Mouse (Mus musculus): Measurements from ENCODE around the gene Cideb.

Cideb gene

GRCm38 (mm10) chr14:55721700-55722437 is 36.4 kb downstream of the Cideb start, which contains the start of gene Rabggta:
Rabggta (minus strand) TSS chr14:55722263.
- peak; percentile 87 to 92 for DNase-seq

GRCm38 (mm10) chr14:55721076-55721475 is 37.2 kb downstream of the Cideb start:
- no peak for DNase-seq

- DNase-seq = no peak
These were observed 37.6 kb downstream of the Cideb start for GRCm38 (mm10) chr14:55720666-55721065.

- DNase-seq = no peak
These were observed 38.5 kb downstream of the Cideb start for GRCm38 (mm10) chr14:55719737-55720136.

- DNase-seq = no peak
These were observed 41.4 kb downstream of the Cideb start for GRCm38 (mm10) chr14:55716884-55717283.

GRCm38 (mm10) chr14:55716271-55716670 is 42.0 kb downstream of the Cideb start:
- DNase-seq = no peak

- no peak for DNase-seq
These were observed 43.4 kb downstream of the Cideb start for GRCm38 (mm10) chr14:55714893-55715292.

- no peak for DNase-seq
These were observed 44.5 kb downstream of the Cideb start, which contains the start of gene Tgm1 for GRCm38 (mm10) chr14:55713729-55714122. Tgm1 (minus strand) TSS chr14:55713926.

DNA sequence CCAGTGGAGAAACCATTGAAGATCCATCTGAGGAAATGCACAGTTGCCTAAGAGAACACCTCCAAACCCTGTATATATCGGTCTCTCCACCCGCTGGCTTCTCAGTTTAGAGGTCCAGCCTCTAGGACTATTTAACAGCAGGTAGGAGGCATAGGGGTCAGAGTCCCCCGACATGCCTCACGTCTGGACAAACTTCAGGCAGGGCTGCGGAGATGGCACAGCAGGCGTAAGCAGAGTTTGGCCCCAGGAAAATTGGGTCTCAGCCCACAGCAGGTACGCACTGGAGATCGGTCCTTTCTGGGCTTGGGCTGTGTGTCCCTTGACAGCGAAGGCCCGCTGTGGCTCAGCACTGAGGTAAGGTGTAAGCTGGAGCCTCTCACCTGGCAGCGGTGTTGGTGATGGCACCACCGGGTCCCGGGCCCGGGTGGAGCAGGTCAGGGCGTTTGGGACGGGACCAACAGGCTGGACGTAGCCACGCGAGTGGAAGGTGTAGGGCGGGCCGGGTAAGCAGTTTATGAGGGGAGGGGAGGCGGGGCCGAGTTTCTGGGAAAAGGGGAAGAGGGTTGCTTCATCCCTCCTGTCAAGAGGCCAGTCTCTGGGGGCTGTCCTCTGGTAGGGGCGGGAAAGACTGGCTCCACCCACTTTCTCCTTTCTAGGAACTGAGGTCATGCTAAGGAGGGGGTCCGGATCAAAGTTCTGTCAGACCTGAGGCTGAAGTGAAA is 45.1 kb downstream of the Cideb start:
- DNase-seq = peak in 1 of 2 experiments; percentile 11

GRCm38 (mm10) chr14:55711786-55712185 is 46.5 kb downstream of the Cideb start:
- no peak for DNase-seq

DNA sequence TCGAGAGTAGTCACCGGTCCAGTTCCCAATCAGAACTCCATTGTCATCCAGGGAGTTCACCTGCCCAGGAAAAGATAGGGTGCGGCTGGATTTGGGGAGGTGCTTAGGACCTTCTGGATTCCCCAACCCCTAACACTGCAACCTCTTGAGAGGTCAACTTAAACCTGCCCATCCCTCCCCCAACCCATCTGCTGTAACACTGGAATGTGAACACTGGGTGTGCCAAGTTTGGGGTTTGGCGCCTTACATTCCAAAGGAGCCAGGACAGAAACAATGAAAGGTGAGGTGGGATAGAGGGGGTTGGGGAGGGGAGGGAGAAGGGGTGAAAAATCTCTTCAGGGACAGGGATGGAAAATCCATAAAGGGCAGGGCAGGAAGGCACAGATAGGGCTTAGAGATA is 48.7 kb downstream of the Cideb start:
- no peak for DNase-seq

DNA sequence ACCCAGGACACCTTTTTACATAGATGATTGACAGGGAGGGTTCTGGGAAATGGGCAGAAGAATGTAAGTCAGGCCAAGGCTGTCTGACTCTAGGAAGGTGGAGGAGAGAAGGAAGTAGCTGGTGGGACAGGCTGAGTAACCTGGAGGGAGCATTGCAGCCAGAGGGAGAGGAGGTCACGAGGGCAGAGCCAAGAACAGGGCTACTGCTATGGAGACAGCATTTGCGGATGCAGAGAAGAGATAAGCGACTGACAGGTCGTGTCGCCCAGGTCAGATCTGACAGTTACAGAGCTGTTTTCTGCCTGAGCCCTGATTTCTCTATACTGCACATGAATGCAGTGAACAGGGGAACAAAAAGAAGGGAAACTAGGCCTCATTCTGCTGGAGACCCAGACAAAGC is 50.9 kb downstream of the Cideb start:
- no peak for DNase-seq

- no peak for DNase-seq
These were observed 52.1 kb downstream of the Cideb start for GRCm38 (mm10) chr14:55706051-55706600.
